Mouse (Mus musculus) neural tube, embryonic 12.5 days (tissue): ENCODE measurements around the gene Ccnd3. TPM values are rescaled to one million over a fixed set of nuclear protein-coding genes. Genes with fewer than 3 reads are reported as not detected.
A peak's percentile ranks its signal among the peaks of the same experiment; 100 is the strongest.

Source experiments
- ATAC-seq: fragments of 200-750 bp; cut with Nextera tagmentation; 2 replicates; pipeline ENCODE4 v1.8.0; 2017; ENCODE audit warnings: low read depth, mild to moderate bottlenecking, moderate TSS enrichment, moderate library complexity; ENCODE audit not compliant: low FRiP score
- H3K27ac ChIP-seq: fragments of 300-500 bp; sonication (generic); 2 replicates; pipeline ENCODE4 v1.5.1; 2016
- H3K27me3 ChIP-seq: fragments of 300-500 bp; sonication (generic); replicated peaks from 2 replicates; pipeline ENCODE4 v1.6.1; 2016; ENCODE audit warnings: mild to moderate bottlenecking
- H3K36me3 ChIP-seq: fragments of 300-500 bp; sonication (generic); 2 replicates; pipeline ENCODE4 v1.6.1; 2016; ENCODE audit warnings: mild to moderate bottlenecking
- H3K4me1 ChIP-seq: fragments of 300-500 bp; sonication (generic); 2 replicates; pipeline ENCODE4 v1.6.1; 2016
- H3K4me2 ChIP-seq: fragments of 300-500 bp; sonication (generic); replicated peaks from 2 replicates; pipeline ENCODE4 v1.6.1; 2016; ENCODE audit warnings: mild to moderate bottlenecking
- H3K4me3 ChIP-seq: fragments of 300-500 bp; sonication (generic); 2 replicates; pipeline ENCODE4 v1.5.1; 2016
- H3K9ac ChIP-seq: fragments of 300-500 bp; sonication (generic); 2 replicates; pipeline ENCODE4 v1.6.1; 2016; ENCODE audit warnings: mild to moderate bottlenecking
- H3K9me3 ChIP-seq: fragments of 300-500 bp; sonication (generic); 2 replicates; pipeline ENCODE4 v1.6.1; 2016; ENCODE audit warnings: mild to moderate bottlenecking
- WGBS: fragments of 180-500 bp; shearing (Covaris S2); methylation state at CpG from one replicate; pipeline ENCODE4 v1.1.7; 2016; 5-methylcytosine and 5-hydroxymethylcytosine counted together
- polyA plus RNA-seq: library from polyadenylated mRNA; unstranded; fragments of >200 nt; fragmentation: Nextera tagmentation; extraction: Ambion mirVana; gene quantifications from 2 replicates; pipeline ENCODE4 v1.2.1, GENCODE M21; 2016

Gene Ccnd3
- polyA plus RNA-seq, 1 experiment from 2014 or later, result 146 TPM

DNA sequence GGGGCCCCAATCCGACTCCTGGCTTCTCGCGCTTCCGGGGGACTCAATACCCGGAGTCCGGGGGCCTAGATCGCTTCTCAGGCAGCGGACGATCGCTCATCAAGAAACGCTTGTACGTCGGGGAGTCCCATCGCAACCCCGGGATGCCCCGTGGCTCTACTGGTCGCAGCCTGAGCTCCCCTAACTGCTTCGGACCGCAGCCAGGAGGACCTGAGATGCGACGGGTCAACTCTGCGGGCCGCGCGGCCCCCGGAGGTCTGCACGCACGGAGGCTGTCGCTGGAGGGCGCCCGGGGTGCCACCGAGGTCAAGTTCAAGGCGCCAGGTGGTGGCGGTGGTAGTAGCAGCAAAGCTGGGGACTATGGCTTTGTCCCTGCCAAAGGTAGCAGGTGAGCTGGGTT, 36.4 kb upstream of the Ccnd3 start:
- WGBS, result 4% methylated on average over 34 of the region's 34 CpGs
- peak overlapping the region; percentile 36; the same call in 1 of the 2 replicates for H3K9ac ChIP-seq
- H3K4me3 ChIP-seq, result peak overlapping the region; percentile 17; the same call in 1 of the 2 replicates

DNA sequence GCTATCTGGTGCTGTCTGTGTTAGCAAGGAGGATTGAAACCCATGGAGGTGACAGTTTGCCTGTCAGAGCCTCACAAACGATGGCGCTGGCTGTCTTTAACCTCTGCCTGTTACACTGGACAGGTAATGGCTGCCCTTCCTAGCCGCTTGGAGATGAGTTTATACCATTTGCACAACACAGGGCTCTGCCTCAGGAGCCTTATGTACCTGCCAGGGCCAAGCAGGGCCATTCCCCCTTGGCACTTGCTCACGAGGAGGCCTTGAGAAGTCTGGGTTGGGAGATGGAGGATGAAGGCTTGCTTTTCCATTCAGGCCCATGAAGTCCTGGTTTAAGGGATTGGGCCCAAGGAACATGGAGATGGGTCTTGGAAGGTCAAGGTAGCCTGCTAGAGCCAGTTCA, 35.2 kb upstream of the Ccnd3 start:
- WGBS, result 85% methylated on average over 4 of the region's 4 CpGs
- Histone ChIP-seq H3K27me3 (peaks cover 46% of the 10 kb centered on the region), H3K9me3 (no peaks in the 10 kb centered on the region), H3K27ac (no peak overlapping the region), H3K36me3 (no peaks in the 10 kb centered on the region), H3K4me1 (no peaks in the 10 kb centered on the region; the same call in 1 of the 2 replicates), H3K4me3 (no peak overlapping the region), H3K9ac (no peak overlapping the region), H3K4me2 (no peak overlapping the region)
- ATAC-seq, result no peak

More for the DNA sequence above, 36.4 kb upstream of the Ccnd3 start:
- H3K36me3 ChIP-seq, result no peaks in the 10 kb centered on the region
- H3K4me2 ChIP-seq, result peak overlapping the region; percentile 46
- H3K27ac ChIP-seq, result no peak overlapping the region
- H3K4me1 ChIP-seq, result no peaks in the 10 kb centered on the region; the same call in 1 of the 2 replicates
- no peaks in the 10 kb centered on the region for H3K9me3 ChIP-seq
- no peak for ATAC-seq
- H3K27me3 ChIP-seq, result peaks cover 46% of the 10 kb centered on the region

DNA sequence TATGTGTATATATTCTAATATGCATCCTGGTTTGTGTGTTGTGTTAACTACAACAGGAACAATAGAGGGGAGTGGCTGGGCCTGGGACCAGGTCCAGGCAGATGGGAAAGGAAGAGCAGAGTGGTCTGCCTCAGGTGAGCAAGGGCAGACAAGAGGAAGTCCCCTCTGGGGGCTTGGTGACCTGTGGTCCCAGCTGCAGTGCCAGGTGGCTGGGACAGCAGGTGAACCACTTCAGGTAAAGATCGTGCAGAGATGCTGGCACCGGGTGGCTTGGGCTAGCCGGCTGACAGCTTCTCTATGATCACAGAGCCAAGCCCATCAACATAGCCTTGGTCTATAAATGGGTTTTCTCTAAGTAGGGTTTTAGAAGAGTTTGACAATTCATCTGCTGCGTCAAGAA, 34.7 kb upstream of the Ccnd3 start:
- Histone ChIP-seq H3K27ac (no peak overlapping the region), H3K4me2 (no peak overlapping the region), H3K27me3 (peaks cover 44% of the 10 kb centered on the region), H3K9me3 (no peaks in the 10 kb centered on the region), H3K9ac (no peak overlapping the region), H3K36me3 (no peaks in the 10 kb centered on the region), H3K4me3 (no peak overlapping the region), H3K4me1 (no peaks in the 10 kb centered on the region; the same call in 1 of the 2 replicates)
- ATAC-seq, result no peak
- 90% methylated on average over 4 of the region's 4 CpGs for WGBS

DNA sequence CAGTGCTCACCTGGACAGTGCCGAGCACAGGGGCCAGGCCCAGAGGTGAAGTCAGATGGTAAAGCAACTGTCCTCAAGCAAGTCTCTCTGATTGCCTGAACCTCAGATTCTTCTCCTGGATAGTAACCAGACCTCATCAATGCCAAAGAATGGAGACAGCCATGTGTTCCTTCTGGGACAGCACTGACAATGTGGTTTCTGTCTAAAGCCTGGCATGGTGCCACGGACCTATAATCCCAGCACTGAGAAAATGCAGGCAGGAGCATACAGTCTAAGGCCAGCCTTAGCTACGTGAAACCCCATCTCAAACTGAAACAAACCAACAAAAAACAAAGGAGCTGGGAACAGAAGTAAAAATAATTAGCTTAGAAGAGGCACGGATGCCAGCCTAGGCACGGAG, 34.2 kb upstream of the Ccnd3 start:
- Histone ChIP-seq H3K9me3 (no peaks in the 10 kb centered on the region), H3K9ac (no peak overlapping the region), H3K27me3 (peaks cover 38% of the 10 kb centered on the region), H3K36me3 (no peaks in the 10 kb centered on the region), H3K4me3 (no peak overlapping the region), H3K4me1 (no peaks in the 10 kb centered on the region; the same call in 1 of the 2 replicates), H3K27ac (no peak overlapping the region), H3K4me2 (no peak overlapping the region)
- 73% methylated on average over 5 of the region's 5 CpGs for WGBS
- no peak for ATAC-seq

DNA sequence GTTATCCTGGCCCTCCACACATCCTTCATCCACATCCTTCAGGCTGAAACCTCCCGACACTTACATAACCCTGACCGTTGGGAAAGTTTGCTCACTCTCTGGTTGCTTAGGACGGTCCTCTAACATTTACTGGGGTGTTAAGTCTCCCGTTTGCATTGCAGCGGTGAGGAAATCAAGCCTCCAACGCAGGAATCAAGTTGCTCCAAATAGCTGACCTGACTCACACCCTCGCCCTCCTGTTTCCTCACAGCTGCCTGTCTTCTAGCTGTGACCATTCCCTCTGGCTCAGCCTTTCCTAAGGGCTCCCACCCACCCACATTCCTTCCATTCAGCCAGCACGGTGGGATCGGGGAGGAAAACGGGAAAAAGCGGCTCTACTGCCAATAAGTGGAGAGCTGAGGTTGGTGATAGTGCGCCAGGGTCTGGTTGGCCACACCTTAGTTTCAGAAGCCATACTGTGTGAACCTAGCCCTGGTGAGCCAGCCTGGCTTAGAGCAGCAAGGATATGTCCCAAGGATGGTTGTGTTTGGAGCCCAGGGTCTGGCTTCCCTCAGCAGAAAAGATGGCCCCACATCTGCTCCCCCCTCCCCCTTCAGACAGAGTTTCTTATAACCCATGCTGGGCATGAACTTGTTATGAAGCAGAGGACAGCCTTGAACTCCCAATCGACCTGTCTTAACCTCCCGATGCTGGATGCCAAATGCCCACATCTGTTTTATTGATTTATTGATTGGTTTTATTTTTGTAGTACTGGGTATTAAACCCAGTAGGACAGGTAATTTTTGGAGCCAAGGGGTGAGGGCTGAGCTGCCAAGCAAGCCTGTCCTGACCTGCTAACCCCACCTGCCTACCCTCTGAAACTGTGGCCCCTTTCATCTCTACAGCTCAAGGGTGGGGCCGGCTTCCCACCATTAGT, 32.2 kb upstream of the Ccnd3 start:
- no peak overlapping the region for H3K4me3 ChIP-seq
- H3K9ac ChIP-seq, result no peak overlapping the region
- no peaks in the 10 kb centered on the region for H3K36me3 ChIP-seq
- no peak for ATAC-seq
- H3K27ac ChIP-seq, result no peak overlapping the region
- whole genome bisulfite sequencing, result 43% methylated on average over 15 of the region's 15 CpGs
- H3K4me2 ChIP-seq, result no peak overlapping the region
- H3K9me3 ChIP-seq, result no peaks in the 10 kb centered on the region
- peaks cover 19% of the 10 kb centered on the region for H3K27me3 ChIP-seq
- H3K4me1 ChIP-seq, result no peaks in the 10 kb centered on the region

DNA sequence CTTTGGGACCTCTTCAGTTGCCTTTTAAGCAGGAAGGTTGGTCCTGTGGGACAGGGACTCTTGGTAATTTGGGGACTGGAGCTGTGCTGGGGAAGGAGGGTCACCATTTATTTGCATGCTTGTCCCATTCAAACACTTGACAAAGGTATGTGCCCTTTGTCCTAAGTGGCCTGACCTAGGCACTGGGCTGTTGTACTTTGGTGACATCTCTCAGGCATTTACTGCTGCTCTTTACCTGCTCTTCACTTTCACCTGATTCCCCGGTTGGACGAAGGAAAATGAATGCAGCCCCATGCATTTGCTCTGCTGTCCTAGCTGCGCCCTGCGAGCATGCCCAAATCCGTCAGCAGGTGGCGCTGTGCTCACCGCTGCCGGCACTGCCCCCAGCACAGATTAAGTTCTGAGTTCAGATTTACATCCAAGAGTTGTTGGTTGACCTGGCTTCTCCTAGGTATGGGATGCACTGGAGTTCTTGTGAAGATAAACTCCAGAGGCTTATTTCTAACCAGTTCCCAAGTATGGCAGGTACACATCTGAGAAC, 31.3 kb upstream of the Ccnd3 start:
- ATAC-seq, result no peak
- Histone ChIP-seq H3K27ac (no peak overlapping the region), H3K36me3 (no peaks in the 10 kb centered on the region), H3K9me3 (no peaks in the 10 kb centered on the region), H3K4me3 (no peak overlapping the region), H3K4me1 (no peaks in the 10 kb centered on the region), H3K9ac (no peak overlapping the region), H3K4me2 (no peak overlapping the region), H3K27me3 (peaks cover 11% of the 10 kb centered on the region)
- WGBS, result 10% methylated on average over 8 of the region's 8 CpGs

DNA sequence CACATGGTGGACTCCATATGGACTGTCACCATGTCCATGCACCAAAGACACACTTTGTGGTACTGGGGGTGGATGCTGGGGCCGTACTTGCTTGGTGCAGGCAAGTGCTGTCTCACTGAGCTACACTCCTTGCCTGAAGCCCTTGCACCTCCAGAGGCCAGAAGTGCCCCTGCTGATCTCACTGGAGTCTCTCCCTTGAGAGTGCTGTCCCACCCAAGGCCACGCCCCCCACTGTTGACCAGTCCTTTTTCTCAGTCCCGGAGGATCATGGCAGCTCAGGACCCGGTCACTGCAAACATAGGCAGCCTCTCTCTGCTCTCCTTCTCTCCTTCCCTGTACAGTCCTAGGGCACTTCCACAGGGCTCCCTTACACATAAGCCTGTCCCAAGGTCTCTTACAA, 30.6 kb upstream of the Ccnd3 start:
- Histone ChIP-seq H3K27ac (no peak overlapping the region), H3K9ac (no peak overlapping the region), H3K9me3 (no peaks in the 10 kb centered on the region), H3K4me3 (no peak overlapping the region), H3K27me3 (peaks cover 3% of the 10 kb centered on the region), H3K4me2 (no peak overlapping the region), H3K36me3 (no peaks in the 10 kb centered on the region), H3K4me1 (no peaks in the 10 kb centered on the region)
- 85% methylated on average over 4 of the region's 4 CpGs for WGBS
- no peak for ATAC-seq

DNA sequence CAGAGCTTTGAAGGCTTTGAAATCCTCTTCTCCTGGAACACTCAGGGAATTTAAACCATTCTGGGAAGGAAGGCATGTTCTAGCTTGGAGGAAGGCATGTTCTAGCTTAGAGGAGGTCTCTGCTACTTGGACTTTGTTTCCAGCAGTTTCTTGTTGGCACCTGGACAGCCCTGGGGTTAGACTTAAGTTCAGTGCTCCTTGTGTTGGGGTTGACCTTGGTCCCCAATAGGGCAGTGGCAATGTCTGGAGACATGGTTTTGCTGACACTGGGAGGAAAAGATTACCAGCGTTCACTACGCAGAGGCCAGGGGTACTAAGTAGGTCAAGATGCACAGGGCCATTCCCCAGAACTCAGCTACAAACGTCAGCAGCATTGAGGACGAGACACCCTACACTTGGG, 29.7 kb upstream of the Ccnd3 start:
- H3K4me3 ChIP-seq, result no peak overlapping the region
- no peak overlapping the region for H3K9ac ChIP-seq
- ATAC-seq, result no peak
- no peaks in the 10 kb centered on the region for H3K9me3 ChIP-seq
- H3K27me3 ChIP-seq, result no peaks in the 10 kb centered on the region
- 86% methylated on average over 4 of the region's 4 CpGs for WGBS
- H3K4me2 ChIP-seq, result no peak overlapping the region
- no peaks in the 10 kb centered on the region for H3K4me1 ChIP-seq
- H3K27ac ChIP-seq, result no peak overlapping the region
- no peaks in the 10 kb centered on the region for H3K36me3 ChIP-seq

DNA sequence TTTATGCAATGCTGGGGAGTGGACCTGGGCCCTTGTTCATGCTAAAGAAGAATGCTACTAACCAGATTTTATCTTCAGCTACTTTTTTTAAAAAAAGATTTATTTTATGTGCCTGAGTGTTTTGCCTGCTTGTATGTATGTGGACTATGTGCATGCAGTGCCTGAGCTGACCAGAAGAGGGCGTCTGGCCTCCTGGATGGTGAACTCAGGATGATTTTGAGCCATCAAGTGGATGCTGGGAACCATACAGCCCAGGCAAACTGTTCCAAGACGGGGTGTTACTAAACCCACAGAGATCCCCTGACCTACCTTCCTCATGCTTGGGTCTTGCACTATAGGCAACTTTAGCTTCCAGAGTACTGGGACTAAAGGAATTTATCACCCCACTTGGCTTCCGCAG, 29.1 kb upstream of the Ccnd3 start:
- no peak overlapping the region for H3K4me2 ChIP-seq
- no peaks in the 10 kb centered on the region for H3K36me3 ChIP-seq
- no peak overlapping the region for H3K27ac ChIP-seq
- H3K27me3 ChIP-seq, result no peaks in the 10 kb centered on the region
- no peak overlapping the region for H3K9ac ChIP-seq
- H3K4me3 ChIP-seq, result no peak overlapping the region
- no peak for ATAC-seq
- WGBS, result 63% methylated on average over 3 of the region's 3 CpGs
- no peaks in the 10 kb centered on the region for H3K9me3 ChIP-seq
- H3K4me1 ChIP-seq, result no peaks in the 10 kb centered on the region

DNA sequence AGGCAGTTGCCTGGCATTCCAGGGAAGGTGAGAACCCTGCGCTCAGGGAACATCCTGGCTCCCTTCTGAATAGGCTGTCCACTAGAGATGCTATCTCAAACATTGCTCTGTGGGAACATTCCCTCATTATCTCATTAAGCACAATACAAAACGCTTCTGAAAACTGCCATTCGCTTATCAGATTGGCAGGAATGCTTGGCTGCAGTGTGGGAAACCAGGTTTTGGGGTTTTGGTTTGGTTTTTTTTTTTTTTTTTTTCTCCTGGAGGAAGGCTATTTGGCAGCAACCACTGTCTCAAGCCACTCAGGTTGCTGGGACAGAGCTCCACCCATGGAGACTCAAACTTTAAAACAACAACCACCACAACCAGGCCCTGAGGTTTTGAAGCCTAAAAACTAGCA, 25.0 kb upstream of the Ccnd3 start:
- H3K9me3 ChIP-seq, result no peaks in the 10 kb centered on the region
- no peak overlapping the region for H3K4me3 ChIP-seq
- no peaks in the 10 kb centered on the region for H3K27me3 ChIP-seq
- no peak overlapping the region for H3K27ac ChIP-seq
- ATAC-seq, result no peak
- WGBS, result 73% methylated on average over 3 of the region's 3 CpGs
- H3K4me1 ChIP-seq, result peaks cover 11% of the 10 kb centered on the region; the same call in 1 of the 2 replicates
- H3K4me2 ChIP-seq, result no peak overlapping the region
- H3K9ac ChIP-seq, result no peak overlapping the region
- H3K36me3 ChIP-seq, result no peaks in the 10 kb centered on the region

DNA sequence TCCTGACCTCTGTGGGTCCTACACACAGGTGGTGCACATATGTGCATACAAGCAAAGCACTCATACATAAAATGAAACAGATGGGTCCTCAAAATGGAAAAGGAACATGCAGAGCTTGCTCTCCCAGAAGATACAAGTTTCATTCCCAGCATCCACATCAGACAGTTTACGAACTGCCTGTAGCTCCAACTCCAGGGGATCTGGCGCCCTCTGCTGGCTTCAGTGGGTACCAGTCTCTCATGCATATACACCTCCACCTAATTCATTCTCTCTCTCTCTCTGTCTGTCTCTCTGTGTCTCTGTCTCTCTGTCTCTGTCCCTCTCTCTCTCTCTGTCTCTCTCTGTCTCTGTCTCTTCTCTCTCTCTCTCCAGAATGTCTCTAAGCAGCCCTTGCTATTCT, 22.4 kb upstream of the Ccnd3 start:
- 48% methylated on average over 2 of the region's 2 CpGs for WGBS
- H3K9me3 ChIP-seq, result no peaks in the 10 kb centered on the region
- no peak overlapping the region for H3K4me3 ChIP-seq
- H3K9ac ChIP-seq, result no peak overlapping the region
- H3K4me1 ChIP-seq, result peaks cover 22% of the 10 kb centered on the region
- no peaks in the 10 kb centered on the region for H3K36me3 ChIP-seq
- H3K27me3 ChIP-seq, result no peaks in the 10 kb centered on the region
- ATAC-seq, result no peak
- H3K4me2 ChIP-seq, result no peak overlapping the region
- H3K27ac ChIP-seq, result no peak overlapping the region

DNA sequence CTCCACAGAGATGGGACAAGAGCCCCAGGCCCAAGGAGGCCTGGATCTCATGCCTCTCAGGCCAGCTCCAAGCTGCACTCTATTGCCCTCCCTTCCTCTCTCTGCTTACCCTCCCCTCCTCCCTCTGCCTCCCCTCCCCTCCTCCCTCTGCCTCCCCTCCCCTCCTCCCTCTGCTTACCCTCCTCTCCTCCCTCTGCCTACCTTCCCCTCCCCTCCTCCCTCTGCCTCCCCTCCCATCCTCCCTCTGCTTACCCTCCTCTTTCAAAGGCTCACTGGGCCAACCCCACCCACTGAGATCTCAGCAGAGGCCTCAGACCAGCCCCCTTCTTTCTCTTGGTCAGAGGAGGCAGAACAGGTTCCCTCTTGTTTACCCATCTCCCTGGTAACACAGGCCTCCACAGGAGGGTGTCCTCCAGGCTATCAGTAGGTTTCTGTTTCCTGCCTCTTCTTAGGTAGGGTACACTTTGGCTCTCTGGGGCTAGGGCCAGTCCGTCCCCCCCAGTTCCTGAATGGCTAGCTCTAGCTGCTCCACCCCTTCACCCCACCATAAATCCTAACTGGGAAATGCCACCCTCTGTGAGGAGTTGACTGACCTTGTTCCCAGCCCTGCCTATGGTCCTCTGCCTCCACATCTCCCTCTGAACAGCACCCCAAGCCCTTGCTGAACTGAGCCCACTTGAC, 20.5 kb upstream of the Ccnd3 start:
- Histone ChIP-seq H3K27me3 (no peaks in the 10 kb centered on the region), H3K4me2 (no peak overlapping the region), H3K4me1 (peaks cover 22% of the 10 kb centered on the region), H3K9me3 (no peaks in the 10 kb centered on the region), H3K36me3 (peaks cover 12% of the 10 kb centered on the region), H3K27ac (no peak overlapping the region), H3K9ac (no peak overlapping the region), H3K4me3 (no peak overlapping the region)
- WGBS, result 4% methylated on average over 1 of the region's 1 CpGs
- peak; percentile 15; the same call in 1 of the 2 replicates for ATAC-seq
